Mouse (Mus musculus) gastrocnemius, adult 2 months (tissue): ENCODE measurements at regions not wholly inside any gene's neighbourhood (a gene's known extent, or its start where the extent isn't known, plus 50 kb on each side); places are given as distances from the start of the nearest gene placed in this dataset.
A peak's percentile ranks its signal among the peaks of the same experiment; 100 is the strongest.

ENCODE experiments used
- DNase-seq: peaks from one replicate; pipeline ENCODE4 v3.0.0; 2022
- H3K27ac ChIP-seq: fragments of 200-600 bp; 2 replicates; pipeline ENCODE4 v1.8.1; 2022; ENCODE audit warnings: mild to moderate bottlenecking
- H3K4me3 ChIP-seq: fragments of 200-600 bp; 2 replicates; pipeline ENCODE4 v1.8.1; 2022; ENCODE audit warnings: mild to moderate bottlenecking, moderate library complexity
- CTCF ChIP-seq: fragments of 200-600 bp; IDR thresholded peaks from 2 replicates; pipeline ENCODE4 v1.8.1; 2022; ENCODE audit warnings: antibody characterized with exemption, mild to moderate bottlenecking, moderate library complexity
- intact Hi-C: fragments of 180-260 bp; cut with DNase I; formaldehyde crosslinking; loops from one replicate; pipeline ENCODE4 v1.15.1; 2025

- Histone ChIP-seq H3K4me3 (no peak overlapping the region), H3K27ac (no peak overlapping the region)
- intact Hi-C loops: no loop called here
- DNase-seq: no peak
- no peak for TF ChIP-seq CTCF
These were observed 96.2 kb downstream of the Qpct start for GRCm38 (mm10) chr17:79147883-79148282.

DNA sequence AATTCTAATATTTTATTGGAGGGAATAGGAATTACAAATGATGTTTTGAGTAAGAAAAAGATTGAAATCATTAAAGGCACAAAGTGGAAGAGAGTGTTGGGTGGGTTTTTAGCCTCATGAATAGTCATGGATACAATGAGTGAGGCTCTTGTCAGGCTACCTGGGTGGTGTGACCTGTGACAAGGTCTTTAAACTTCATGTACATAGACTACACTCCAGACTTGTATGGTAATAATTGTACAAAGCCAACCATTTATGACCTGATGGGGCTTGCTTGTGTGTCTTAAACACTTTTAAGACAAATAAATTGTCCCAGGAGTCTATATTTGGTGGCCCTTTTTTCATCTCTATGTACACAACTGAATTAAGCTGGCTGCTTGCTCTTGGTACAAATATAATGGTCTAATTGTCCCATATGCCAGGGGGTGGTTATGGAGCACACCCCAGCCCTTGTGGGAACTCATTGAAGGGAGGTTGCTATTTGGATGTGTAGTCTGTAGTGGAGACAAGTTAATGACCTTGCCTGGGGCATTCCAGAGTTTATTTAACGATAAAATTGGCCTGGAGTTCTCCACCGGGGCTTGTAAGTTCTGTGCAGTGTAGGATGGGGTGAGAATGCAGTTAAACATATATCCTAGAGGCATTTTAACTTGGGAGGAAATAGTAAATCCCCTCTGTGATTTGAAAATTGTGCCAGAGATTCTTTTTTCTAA lies 93.4 kb downstream of the Qpct start:
- Histone ChIP-seq H3K4me3 (no peak overlapping the region), H3K27ac (no peak overlapping the region)
- TF ChIP-seq CTCF: no peak
- intact Hi-C loops: no loop called here
- DNase-seq: no peak

- no peak for DNase-seq
- no peak overlapping the region for H3K27ac ChIP-seq
- no peak overlapping the region for H3K4me3 ChIP-seq
- peak; percentile 60 for TF ChIP-seq CTCF
- intact Hi-C loops: no loop called here
These were observed 91.3 kb downstream of the Qpct start for GRCm38 (mm10) chr17:79143031-79143430.
